Mouse (Mus musculus) cerebellum, adult 9-10 months (tissue): ENCODE measurements at regions not wholly inside any gene's neighbourhood (a gene's known extent, or its start where the extent isn't known, plus 50 kb on each side); places are given as distances from the start of the nearest gene placed in this dataset.
A peak's percentile ranks its signal among the peaks of the same experiment; 100 is the strongest.

Source experiments
- DNase-seq: peaks from one replicate; pipeline ENCODE4 v3.0.0; 2022

GRCm38 (mm10) chr3:149496122-149496521 lies 505.8 kb upstream of the Adgrl2 start:
- no peak for DNase-seq

GRCm38 (mm10) chr3:149488147-149488546 lies 497.8 kb upstream of the Adgrl2 start:
- DNase-seq = no peak

- DNase-seq = no peak
These were observed 495.1 kb upstream of the Adgrl2 start for GRCm38 (mm10) chr3:149485406-149485805.

- no peak for DNase-seq
These were observed 494.0 kb upstream of the Adgrl2 start for GRCm38 (mm10) chr3:149484319-149484718.

- DNase-seq = no peak
These were observed 485.8 kb upstream of the Adgrl2 start for GRCm38 (mm10) chr3:149476151-149476550.

GRCm38 (mm10) chr3:149466973-149467372 lies 476.6 kb upstream of the Adgrl2 start:
- no peak for DNase-seq

- DNase-seq = no peak
These were observed 474.2 kb upstream of the Adgrl2 start for GRCm38 (mm10) chr3:149464603-149465002.

GRCm38 (mm10) chr3:149462121-149462541 lies 471.8 kb upstream of the Adgrl2 start:
- DNase-seq = no peak

- DNase-seq = no peak
These were observed 471.3 kb upstream of the Adgrl2 start for GRCm38 (mm10) chr3:149461613-149462012.

GRCm38 (mm10) chr3:149449376-149449775 lies 459.0 kb upstream of the Adgrl2 start:
- no peak for DNase-seq

GRCm38 (mm10) chr3:149445991-149446564 lies 455.7 kb upstream of the Adgrl2 start:
- no peak for DNase-seq

GRCm38 (mm10) chr3:149444854-149445577 lies 454.7 kb upstream of the Adgrl2 start:
- DNase-seq = peak; percentile 1

GRCm38 (mm10) chr3:149444377-149444776 lies 454.0 kb upstream of the Adgrl2 start:
- no peak for DNase-seq

- DNase-seq = no peak
These were observed 450.9 kb upstream of the Adgrl2 start for GRCm38 (mm10) chr3:149441227-149441626.

GRCm38 (mm10) chr3:149437763-149438162 lies 447.4 kb upstream of the Adgrl2 start:
- DNase-seq = no peak

- DNase-seq = no peak
These were observed 446.6 kb upstream of the Adgrl2 start for GRCm38 (mm10) chr3:149436944-149437343.

GRCm38 (mm10) chr3:149436420-149436819 lies 446.1 kb upstream of the Adgrl2 start:
- no peak for DNase-seq

GRCm38 (mm10) chr3:149431795-149432194 lies 441.4 kb upstream of the Adgrl2 start:
- no peak for DNase-seq

GRCm38 (mm10) chr3:149426023-149426759 lies 435.8 kb upstream of the Adgrl2 start:
- DNase-seq = no peak

GRCm38 (mm10) chr3:149424306-149424705 lies 434.0 kb upstream of the Adgrl2 start:
- DNase-seq = no peak

- peak; percentile 1 for DNase-seq
These were observed 433.1 kb upstream of the Adgrl2 start for GRCm38 (mm10) chr3:149423491-149423890.

GRCm38 (mm10) chr3:149415081-149415480 lies 424.7 kb upstream of the Adgrl2 start:
- DNase-seq = no peak

- no peak for DNase-seq
These were observed 422.8 kb upstream of the Adgrl2 start for GRCm38 (mm10) chr3:149413114-149413513.

GRCm38 (mm10) chr3:149410518-149410917 lies 420.2 kb upstream of the Adgrl2 start:
- no peak for DNase-seq
